Mouse (Mus musculus) olfactory bulb, adult 2 months (tissue): ENCODE measurements around the gene Eomes.

Experiments used
- CTCF ChIP-seq: fragments of 200-500 bp; IDR thresholded peaks from 2 replicates; pipeline ENCODE4 v1.5.1; 2012; ENCODE audit warnings: low read depth, mild to moderate bottlenecking, low read length, moderate library complexity; ENCODE audit not compliant: insufficient read depth
- POLR2A ChIP-seq: fragments of 200-500 bp; IDR thresholded peaks from 2 replicates; pipeline ENCODE4 v1.6.1; 2012; ENCODE audit warnings: mild to moderate bottlenecking, low read depth, low read length, moderate library complexity; ENCODE audit not compliant: insufficient read depth

- 0 out of 2 replicates have a peak, but pooled peaks have one; percentile 25 for TF ChIP-seq POLR2A
- TF ChIP-seq CTCF: no peak
Observed at GRCm38 (mm10) chr9:118487636-118488035, 9.6 kb downstream of the Eomes start.
